Mouse (Mus musculus) adrenal gland, postnatal 36 days (tissue): Measurements from ENCODE around the gene Phlpp2. TPM values are rescaled to one million over a fixed set of nuclear protein-coding genes. Genes with fewer than 3 reads are reported as not detected.

ENCODE experiments used
- DNase-seq, 2 experiments: peaks; one replicate each; pipeline ENCODE4 v3.0.0; 2021; ENCODE audit warnings: mixed read lengths in 1 of 2
- total RNA-seq, 2 experiments: library from RNA; stranded (reverse); gene quantifications; 2 replicates each; pipeline ENCODE4 v1.2.3; 2021

Gene Phlpp2
- total RNA-seq, 2 experiments from 2014 or later = 9.5 to 9.8 TPM

DNA sequence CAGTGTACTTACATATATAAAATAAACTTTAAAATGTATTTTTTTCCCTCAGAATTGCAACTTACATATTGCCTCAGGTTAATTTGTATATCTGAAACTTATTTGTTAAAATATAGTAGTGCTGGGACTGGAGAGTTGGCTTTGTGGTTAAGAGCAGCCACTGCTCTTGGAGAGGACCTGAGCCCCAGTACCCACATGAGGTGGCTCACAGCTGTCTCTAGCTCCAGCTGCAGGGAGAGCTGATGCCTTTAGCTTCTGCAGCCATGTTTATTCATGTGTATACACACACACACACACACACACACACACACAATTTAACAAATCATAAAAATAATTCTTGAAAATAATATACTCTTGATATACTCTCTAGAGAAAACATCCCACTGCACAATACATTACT, 34.0 kb downstream of the Phlpp2 start:
- no peak for DNase-seq

DNA sequence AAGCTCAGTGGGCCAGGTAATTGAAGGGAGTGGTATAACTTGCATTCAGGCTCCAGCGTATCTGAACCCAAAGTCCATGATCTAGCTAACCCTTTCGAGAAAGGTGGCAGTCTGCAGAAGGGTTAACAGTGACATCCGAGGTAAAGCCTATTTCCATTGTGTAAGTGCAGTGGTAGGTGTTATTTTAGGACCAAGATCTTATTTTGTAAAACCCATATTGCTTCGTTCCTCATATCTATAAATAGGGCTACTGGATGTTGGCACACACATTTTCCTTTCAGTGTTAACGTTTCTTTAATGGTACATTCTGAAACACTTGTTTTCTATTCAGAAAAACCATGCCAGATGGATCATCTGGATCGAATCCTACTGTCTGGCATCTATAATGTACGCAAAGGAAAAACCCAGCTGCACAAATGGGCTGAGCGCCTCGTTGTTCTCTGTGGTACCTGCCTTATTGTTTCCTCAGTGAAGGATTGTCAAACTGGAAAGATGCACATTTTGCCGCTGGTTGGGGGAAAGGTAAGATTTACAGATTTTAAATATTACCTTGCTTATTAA, 35.6 kb downstream of the Phlpp2 start:
- DNase-seq = no peak

DNA sequence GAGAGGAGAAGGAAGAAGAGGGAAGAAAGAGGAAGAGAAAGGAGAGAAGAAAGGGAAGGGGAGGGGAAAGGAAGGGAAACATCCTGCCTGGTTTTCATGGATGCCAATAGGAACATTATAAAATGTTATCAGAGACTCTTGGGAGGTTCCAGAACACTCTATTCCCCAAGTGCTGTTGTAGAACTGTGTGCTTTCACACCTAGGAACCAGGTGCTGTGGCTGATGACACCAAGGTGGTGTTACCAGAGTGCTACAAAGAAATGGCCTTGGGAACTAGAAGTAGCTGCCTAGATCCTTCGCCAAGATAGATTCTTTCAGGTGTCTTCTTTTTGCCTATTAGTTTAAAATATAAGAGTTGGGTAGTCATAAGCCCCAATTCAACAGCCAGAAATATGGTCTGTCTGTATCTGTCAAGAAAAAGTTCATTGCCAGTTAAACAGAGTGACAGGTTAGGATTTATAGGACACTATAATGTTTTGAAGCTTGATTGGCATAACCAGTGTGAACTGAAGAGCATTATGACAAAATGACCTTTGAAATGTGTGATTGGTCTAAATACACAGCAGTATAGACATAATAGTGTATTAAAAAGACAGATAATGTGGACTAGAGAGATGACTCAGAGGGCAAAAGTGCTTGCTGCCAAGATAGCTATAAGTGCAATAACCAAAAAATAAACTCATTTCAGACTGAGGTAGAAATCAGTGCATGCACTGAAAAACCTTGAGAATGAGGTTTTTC, 36.8 kb downstream of the Phlpp2 start:
- DNase-seq = no peak

DNA sequence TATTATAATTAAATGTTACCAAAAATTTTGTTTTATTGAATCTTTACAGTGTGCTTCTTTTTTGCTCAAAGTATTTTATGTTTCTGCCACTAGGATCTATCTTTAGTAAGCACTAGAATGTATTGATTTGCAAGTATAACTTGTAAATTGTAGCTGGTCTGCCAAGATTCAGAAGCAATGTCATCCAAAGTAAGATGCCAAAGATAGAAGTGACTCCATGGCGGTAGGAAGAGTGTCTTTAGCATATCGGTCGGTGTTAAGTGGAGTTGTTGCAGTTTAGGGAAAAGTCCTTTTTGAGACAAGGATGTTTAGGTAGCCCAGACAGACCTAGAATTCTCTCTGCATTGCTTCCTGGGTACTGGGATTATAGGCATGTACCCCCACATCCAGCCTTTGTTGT, 38.6 kb downstream of the Phlpp2 start:
- DNase-seq = no peak

DNA sequence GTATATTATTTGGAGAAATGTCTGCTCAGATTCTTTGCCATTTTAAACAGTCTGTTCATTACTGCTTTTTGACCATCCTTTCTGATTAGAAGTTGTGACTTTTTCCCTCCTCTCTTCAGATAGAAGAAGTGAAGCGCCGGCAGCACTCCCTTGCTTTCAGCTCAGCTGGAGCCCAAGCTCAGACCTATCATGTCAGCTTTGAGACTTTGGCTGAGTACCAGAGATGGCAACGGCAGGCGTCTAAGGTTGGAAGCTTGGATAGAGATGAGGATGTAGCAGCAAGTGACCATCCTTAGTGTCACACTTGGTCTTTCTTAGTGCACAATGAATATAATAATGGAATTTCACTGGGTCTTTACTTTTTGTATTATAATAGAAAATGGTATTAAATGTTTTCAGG, 39.0 kb downstream of the Phlpp2 start:
- no peak for DNase-seq

DNA sequence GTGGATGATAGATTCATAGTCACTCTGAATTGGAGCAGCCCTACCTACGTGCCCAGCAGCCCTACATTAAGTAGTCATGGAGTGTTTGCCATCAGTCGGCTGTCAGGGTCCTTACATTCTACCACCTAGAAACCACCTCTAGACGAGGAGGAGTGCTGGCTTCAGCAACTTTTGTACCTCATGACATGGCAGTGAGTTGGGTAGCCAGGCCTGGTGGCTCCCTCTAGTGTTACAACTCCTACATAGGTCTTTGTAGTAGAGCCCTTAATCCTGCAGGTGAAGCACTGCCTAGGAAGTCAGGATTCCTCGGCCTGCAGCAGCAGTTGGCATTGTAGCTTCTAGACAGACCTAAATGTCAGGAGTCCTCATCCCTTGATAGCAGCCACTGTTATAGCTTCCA, 48.9 kb downstream of the Phlpp2 start:
- peak; percentile 53 to 67 for DNase-seq

DNA sequence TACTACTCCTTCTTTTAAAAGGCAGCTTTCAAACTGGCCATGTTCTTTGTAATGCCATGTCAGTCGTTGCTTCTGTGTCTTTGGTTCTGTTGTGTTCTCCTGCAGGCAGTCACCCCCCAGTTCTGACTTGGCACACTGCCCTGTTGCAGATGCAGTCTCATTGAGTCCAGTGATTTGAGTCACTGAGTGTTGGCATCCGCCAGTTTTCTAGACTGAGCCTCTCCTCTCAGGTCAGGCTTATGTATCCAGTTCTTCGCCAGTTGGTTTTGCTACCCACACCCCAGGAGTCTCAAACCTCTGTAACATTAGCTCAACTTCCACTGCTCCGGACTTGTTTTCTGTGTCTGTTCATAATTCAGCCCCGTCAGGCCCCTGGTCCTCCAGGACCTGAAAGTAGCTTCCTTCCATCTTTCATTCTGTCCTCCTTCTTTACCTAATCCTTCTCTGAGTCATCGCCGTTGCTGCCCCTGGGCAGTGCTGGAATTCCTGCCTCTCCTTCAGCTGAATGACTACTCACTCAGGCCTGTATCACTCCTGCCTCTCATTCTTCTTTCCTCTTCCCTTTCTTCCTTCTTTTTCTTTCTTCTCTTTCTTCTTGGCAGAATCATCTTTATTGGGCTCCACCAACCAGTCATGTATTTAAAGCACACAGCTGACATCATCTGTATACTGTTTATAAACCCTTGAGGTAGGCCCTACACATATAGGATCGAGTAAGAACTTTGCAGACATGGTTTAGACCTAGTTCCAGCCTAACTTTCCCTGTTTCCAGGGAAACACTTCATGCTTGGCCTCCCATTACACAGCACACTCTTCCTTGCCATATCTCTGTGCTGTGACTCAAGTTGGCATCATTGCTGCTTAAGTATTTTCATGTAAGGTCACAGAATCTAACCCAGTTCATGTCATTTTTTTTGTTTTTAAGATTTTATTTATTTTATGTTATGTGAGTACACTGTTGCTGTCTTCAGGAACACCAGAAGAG, 52.4 kb downstream of the Phlpp2 start:
- DNase-seq = peak; percentile 38 to 51

DNA sequence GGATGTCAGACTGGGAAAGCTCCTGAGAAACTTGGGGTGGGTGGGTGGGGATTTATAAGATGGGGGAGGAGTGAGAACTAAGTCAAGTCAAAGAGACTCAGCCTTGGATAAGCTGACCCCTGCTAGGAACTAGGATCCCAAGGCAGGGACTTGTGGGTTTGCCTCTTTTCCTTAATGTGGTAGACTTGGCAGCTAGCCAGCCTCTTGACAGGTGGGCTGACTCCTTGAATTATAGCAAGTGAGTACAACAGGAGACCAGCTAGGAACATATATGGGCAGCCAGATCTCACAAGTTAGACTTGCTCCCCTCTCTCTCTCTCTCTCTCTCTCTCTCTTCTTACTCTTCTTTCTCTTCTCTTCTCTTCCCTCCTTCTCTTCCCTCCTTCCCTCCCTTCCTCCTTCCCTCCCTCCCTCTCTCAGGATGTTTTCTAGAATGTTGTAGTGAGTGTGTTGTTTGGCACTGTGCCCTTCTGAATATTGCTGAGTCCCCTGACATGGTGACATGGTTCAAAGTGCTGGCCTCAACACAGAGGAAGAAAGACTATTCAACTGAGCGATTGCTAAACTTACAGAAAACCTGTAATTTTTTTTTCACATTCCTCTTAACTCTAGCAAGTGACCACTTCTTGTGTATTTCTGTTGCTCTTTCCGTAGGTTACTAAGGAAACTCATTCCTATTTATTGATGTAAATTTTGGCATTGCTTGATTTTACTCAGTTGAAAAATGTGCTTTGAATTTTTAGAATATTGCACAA, 73.4 kb downstream of the Phlpp2 start:
- DNase-seq = no peak

DNA sequence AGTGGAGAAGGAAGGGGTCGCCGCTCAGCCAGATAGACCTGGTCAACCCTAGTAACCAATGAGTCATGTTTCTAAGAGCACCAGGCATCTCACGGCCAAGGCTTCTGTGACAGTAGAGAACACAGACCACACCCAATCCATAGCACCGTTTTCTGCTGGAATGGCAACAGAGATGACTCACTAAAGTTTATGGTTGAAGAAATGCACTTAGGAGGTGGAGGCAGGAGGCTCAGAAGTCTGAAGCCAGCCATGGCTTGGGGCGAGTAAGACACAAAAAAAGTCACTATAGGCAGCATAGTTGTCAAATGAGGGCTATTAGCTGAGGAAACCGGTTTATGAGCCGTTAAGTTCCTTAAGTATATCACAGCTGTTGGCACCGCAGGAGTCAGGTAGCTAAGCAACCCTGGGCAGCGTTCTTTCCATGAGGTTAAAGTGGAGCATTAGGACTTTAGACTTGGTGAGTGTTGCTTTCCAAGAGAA, 76.9 kb downstream of the Phlpp2 start:
- DNase-seq = no peak

DNA sequence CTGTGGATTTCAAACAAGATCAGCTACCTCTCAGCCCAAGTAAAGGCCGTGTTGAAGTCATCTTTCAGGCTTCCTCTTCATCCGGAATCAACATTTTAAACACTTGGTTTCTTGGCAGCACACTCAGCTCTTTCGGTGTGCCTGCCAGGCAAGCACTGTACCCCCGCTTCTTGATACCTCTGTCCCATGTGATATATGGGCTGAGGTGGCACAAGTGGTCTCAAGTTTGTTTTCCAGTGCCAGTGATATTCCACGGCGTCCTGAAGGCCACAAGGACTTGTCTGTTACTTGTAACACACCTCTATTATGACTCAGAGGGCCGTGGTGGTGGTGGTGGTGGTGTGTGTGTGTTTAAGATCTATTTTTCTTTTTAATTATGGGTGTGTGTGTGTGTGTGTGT, 77.4 kb downstream of the Phlpp2 start:
- DNase-seq = no peak

DNA sequence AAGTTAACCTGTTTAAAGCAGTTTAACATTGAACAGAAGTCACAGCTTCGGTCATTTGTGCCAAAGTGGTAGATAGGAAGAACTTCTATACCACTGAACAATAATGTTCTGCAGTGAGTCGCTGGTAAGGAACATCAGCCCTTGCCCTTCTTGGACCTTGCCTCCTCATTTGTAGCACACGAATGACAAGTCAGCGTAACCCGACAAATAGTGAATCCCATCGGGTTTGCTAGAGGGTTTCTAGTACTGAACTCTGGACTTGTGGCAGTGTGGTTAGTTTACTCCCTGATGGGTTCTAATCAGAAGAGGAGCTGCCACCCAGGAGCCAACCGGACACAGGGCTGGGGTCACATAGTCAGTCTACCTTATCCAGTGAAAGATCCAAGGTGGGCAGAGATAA, 77.9 kb downstream of the Phlpp2 start:
- DNase-seq = no peak

DNA sequence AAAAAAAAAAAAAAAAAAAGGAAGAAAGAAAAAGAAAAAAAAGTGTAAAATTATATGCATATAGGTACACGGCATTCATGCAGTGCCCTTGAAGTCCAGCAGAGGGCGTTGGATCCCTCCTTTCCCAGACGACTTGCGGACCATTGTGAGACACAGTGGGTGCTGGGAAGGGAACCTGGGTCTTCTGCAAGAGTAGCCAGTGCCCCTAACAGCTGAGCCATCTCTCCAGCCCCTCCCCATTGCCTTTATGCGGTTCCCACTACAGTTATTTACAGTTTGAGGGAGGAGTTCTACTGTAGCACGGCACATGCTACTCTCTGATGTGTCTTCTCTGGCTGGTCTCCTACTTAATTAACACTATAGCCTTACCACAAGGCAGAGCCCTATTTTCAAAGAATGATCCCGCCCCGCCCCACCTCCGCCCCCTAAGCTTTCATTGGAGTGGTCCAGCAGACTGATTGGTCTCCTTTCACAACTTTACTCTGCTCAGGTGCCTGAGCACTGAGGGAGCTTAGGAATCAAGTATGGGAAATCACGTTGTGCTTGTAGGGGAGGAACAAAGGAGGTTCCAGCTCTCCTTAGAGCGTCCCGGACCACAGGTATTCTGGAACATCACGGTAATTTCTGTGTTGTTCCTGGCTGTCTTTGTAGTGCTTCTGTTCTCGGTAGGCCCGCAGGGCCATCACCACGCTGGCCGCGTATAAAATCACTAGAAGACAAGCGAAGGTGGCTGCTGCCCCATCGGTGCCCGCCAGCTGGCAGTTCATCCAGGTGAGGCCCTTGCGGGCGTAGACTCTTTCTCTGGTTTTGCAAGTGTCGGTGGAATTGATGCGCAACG, 79.3 kb downstream of the Phlpp2 start:
- DNase-seq = peak; percentile 16 to 27

DNA sequence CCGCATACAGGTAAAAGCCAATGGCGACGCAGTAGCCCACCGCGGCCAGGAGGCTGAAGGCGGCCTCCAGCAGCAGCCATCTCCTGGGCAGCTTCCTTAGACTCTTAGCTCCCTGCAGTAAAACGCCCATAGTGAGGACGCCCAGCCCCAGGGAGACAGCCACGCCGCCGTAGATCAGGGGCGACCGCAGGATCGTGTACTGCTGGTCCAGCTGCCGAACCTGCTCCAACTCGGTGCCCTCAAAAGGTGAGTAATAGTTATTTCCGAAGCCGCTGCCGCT, 79.9 kb downstream of the Phlpp2 start:
- DNase-seq = no peak

DNA sequence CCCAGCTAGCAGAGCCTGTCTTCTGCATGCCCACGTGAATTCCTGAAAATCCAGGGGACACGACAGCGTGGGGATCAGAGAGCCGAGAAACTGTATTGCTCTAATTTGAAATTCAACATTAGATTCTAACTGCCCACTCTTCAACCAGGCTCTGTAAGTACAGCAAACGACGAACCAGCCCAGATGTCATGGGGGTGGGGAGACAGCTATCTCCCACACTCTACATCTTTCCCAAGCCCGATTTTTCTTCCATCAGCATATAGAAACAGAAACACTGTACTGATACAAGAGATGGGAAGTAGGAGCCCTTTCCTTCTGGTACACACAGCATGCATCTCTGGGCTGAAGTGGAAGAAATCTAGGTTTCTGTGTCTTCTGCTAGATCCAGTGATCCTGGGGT, 83.8 kb downstream of the Phlpp2 start:
- DNase-seq = no peak

DNA sequence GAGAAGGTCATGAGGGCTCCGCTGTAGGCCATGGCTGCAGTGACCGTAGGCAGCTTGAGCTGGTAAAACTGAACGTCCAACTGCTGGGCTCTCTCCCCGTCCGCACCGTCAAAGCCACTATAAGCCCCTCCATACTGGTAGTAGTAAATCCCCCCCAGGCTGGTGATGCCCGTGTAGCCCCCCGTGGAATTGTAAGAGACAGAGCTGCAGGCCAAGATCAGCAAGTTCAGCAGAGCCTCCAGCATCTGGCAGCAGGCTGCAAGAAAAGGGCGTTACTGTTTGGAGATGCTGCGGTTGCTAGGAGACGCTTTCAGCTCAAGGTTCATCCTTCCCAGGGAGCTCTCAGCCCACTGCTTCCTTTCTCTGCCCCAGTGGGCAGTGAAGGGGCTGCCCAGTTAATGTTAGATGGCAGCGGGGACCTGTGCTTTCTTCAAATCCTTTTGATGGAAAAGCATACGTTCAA, 86.2 kb downstream of the Phlpp2 start:
- no peak for DNase-seq

DNA sequence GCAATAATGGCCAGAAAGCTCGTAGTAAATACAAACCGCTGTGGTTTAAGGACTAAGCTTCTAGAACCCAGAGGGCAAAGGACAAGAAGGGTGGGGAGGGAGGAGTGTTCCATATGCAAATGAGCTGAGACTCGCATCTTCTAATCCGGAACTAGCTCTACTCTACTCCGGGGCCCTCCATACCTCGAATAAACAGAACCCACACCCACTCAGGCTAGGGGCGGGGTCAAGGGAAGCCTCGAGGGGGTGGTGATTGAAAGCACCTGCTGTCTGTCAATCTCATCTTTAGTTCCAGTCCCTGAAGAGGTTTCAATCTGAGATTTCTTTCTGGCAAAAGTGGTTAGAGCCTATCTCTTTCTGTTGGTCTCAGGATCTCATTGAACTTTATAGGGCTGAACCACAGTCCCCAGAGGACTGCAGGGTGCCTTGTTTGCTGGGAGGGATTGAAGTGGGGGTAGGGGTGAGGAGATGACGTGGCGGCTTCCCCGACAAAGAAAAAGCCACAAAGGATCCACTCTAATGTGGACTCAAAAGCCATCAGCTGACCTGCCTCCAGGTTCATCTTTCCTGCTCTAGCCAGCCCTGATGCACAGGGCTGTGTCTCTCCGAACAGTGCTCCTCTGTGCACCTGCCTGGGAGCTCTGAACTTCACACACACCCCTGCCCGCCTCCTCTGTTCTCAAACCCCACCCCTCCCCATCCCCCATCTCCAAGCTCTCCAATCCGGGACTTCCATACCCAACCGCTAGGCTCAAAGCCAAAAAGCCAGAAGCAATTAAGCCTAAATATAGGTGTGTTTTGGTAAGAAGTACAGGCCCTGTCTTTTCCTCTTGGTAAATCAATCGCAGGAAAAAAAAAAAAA, 89.1 kb downstream of the Phlpp2 start:
- no peak for DNase-seq

DNA sequence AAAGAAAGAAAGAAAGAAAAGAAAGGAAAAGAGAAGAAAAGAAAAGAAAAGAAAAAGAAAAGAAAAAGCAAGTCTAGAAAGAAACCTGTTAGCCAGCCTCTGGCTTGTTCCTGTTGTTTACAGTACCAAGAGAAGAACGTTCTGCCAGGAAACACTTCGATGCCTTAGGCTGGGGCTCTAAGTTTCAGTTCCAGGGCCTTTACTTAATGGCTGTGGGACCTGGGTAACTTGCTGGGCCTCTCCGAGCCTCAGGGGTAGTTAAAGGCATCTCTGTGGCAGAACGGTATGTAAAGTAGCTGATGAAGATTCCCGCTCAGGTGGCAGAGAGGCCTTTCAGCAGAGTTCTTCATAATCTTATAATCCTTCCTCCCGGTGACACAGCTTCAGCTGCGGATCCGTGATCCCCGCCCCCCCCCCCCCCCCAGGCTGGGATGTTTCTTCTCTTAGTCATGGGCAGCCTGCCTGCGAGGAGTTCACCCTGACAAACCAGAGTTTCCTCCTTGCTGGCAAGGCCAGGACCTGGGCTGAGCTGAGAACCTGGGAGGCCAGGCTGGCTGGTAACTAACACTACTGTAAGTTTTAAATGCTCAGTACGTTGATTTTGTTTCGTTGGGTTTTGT, 89.8 kb downstream of the Phlpp2 start:
- DNase-seq = peak in 1 of 2 experiments; percentile 41

DNA sequence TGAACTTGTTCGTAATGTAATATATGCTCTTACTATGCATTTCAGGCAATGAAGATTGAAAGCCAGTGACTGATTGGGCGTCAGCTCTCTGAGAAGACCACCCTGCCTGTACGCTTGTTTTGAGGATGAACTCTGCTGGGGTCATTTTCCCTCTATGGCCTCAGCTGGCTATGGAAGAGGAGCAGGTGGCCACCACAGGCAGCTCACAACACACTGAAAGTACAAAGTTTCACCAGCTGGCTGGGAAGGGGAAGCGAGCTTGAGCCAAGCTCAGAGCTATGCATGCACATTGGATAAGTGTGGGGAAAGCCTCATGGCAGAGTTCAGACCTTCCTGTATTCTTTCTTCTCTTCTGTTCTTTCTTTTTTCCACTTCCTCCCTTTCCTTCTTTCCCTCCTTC, 90.8 kb downstream of the Phlpp2 start:
- DNase-seq = no peak

DNA sequence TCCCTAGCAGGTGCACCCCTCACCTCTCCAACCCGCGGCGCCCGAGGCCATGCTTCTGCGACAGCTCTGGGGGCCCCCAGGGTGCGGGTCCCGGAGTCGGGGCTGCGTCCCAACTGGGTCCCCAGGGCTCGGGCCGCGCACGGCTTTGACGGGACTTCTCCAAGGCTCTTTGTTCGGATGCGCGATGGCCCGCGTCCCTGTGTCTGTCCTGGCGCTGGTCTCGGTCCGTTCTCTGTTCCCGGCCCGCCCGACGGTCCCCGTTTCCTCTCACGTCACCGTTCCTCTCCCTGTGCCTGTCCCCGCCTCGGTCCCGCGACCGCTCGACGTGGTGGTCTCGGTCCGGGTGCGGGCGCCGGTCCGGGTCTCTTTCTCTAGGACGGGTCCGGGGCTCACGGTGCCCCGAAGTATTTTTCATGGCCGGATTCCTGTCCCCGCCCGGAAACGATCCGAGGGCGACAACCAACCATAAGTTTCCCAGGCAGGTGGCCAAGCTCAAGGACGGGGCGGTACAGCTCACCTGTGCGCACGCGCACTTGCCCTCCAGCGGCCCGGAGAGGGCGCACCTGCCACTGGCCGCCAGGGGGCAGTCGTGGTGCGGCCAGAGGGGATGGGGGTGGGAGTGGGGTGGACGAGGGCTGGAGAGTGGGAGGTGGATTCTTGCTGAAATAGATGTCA, 93.5 kb downstream of the Phlpp2 start, which contains the start of gene Marveld3:
Gene Marveld3 (minus strand): TSS at position 511 of the 675 bp plus-strand sequence.
- peak; percentile 27 to 55 for DNase-seq
